Mouse (Mus musculus) neural tube, embryonic 12.5 days (tissue): Measurements from ENCODE around the gene Enho. TPM values are rescaled to one million over a fixed set of nuclear protein-coding genes. Genes with fewer than 3 reads are reported as not detected.

ENCODE experiments used
- ATAC-seq: fragments of 200-750 bp; cut with Nextera tagmentation; 2 replicates; pipeline ENCODE4 v1.8.0; 2017; ENCODE audit warnings: low read depth, mild to moderate bottlenecking, moderate TSS enrichment, moderate library complexity; ENCODE audit not compliant: low FRiP score
- H3K27ac ChIP-seq: fragments of 300-500 bp; sonication (generic); 2 replicates; pipeline ENCODE4 v1.5.1; 2016
- H3K27me3 ChIP-seq: fragments of 300-500 bp; sonication (generic); replicated peaks from 2 replicates; pipeline ENCODE4 v1.6.1; 2016; ENCODE audit warnings: mild to moderate bottlenecking
- H3K36me3 ChIP-seq: fragments of 300-500 bp; sonication (generic); 2 replicates; pipeline ENCODE4 v1.6.1; 2016; ENCODE audit warnings: mild to moderate bottlenecking
- H3K4me1 ChIP-seq: fragments of 300-500 bp; sonication (generic); 2 replicates; pipeline ENCODE4 v1.6.1; 2016
- H3K4me2 ChIP-seq: fragments of 300-500 bp; sonication (generic); replicated peaks from 2 replicates; pipeline ENCODE4 v1.6.1; 2016; ENCODE audit warnings: mild to moderate bottlenecking
- H3K4me3 ChIP-seq: fragments of 300-500 bp; sonication (generic); 2 replicates; pipeline ENCODE4 v1.5.1; 2016
- H3K9ac ChIP-seq: fragments of 300-500 bp; sonication (generic); 2 replicates; pipeline ENCODE4 v1.6.1; 2016; ENCODE audit warnings: mild to moderate bottlenecking
- H3K9me3 ChIP-seq: fragments of 300-500 bp; sonication (generic); 2 replicates; pipeline ENCODE4 v1.6.1; 2016; ENCODE audit warnings: mild to moderate bottlenecking
- WGBS: fragments of 180-500 bp; shearing (Covaris S2); methylation state at CpG from one replicate; pipeline ENCODE4 v1.1.7; 2016; 5-methylcytosine and 5-hydroxymethylcytosine counted together
- polyA plus RNA-seq: library from polyadenylated mRNA; unstranded; fragments of >200 nt; fragmentation: Nextera tagmentation; extraction: Ambion mirVana; gene quantifications from 2 replicates; pipeline ENCODE4 v1.2.1, GENCODE M21; 2016

The Enho gene
- polyA plus RNA-seq, 1 experiment from 2014 or later: 74.1 TPM

GRCm38 (mm10) chr4:41639214-41639841, 796 bp downstream of the Enho start:
- Histone ChIP-seq H3K4me2 (peak overlapping the region; percentile 77), H3K27me3 (no peaks in the 10 kb centered on the region), H3K9me3 (no peaks in the 10 kb centered on the region), H3K4me3 (peak overlapping the region; percentile 74), H3K4me1 (peaks cover 46% of the 10 kb centered on the region), H3K36me3 (peaks cover 10% of the 10 kb centered on the region), H3K9ac (peak overlapping the region; percentile 96), H3K27ac (peak overlapping the region; percentile 91)
- WGBS: 12% methylated on average over 10 of the region's 10 CpGs
- 0 out of 2 replicates have a peak, but pooled peaks have one; percentile 5 for ATAC-seq

DNA sequence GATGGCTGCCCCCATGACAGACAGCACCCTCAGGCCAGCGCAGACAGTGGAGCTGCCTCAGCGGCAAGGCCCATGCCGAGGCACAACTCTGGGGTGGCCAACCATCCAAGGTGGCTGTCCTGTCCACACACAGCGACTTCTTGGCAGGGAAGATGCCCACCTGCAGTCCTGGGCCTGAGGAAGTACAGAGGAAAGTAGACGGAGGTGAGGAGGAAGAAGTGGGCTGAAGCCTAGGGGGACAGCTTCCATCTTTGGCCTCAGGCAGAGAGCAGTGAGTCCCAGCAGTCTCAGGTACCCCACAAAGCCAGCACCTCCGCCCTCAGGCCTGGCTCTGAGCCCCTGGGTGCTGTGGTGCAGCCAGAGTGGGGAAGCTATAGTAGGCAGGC, 1.3 kb downstream of the Enho start:
- Histone ChIP-seq H3K4me3 (peak overlapping the region; percentile 74), H3K27me3 (no peaks in the 10 kb centered on the region), H3K4me2 (peak overlapping the region; percentile 77), H3K4me1 (peaks cover 46% of the 10 kb centered on the region), H3K36me3 (peaks cover 10% of the 10 kb centered on the region), H3K27ac (no peak overlapping the region), H3K9ac (peak overlapping the region; percentile 96), H3K9me3 (no peaks in the 10 kb centered on the region)
- 79% methylated on average over 6 of the region's 6 CpGs for WGBS
- no peak for ATAC-seq

GRCm38 (mm10) chr4:41638186-41638731, 1.9 kb downstream of the Enho start:
- peak overlapping the region; percentile 77 for H3K4me2 ChIP-seq
- WGBS: 87% methylated on average over 10 of the region's 10 CpGs
- H3K9ac ChIP-seq: peak overlapping the region; percentile 96
- H3K4me1 ChIP-seq: peaks cover 46% of the 10 kb centered on the region
- H3K9me3 ChIP-seq: no peaks in the 10 kb centered on the region
- H3K36me3 ChIP-seq: peaks cover 10% of the 10 kb centered on the region
- no peak overlapping the region; the same call in 1 of the 2 replicates for H3K4me3 ChIP-seq
- ATAC-seq: no peak
- H3K27ac ChIP-seq: no peak overlapping the region
- H3K27me3 ChIP-seq: no peaks in the 10 kb centered on the region

- H3K36me3 ChIP-seq: peaks cover 10% of the 10 kb centered on the region
- no peak for ATAC-seq
- H3K27me3 ChIP-seq: no peaks in the 10 kb centered on the region
- WGBS: 75% methylated on average over 10 of the region's 10 CpGs
- H3K4me2 ChIP-seq: peak overlapping the region; percentile 77; the same call in 1 of the 2 replicates
- peak overlapping the region; percentile 3; the same call in 1 of the 2 replicates for H3K9ac ChIP-seq
- no peak overlapping the region for H3K4me3 ChIP-seq
- peaks cover 53% of the 10 kb centered on the region for H3K4me1 ChIP-seq
- no peak overlapping the region for H3K27ac ChIP-seq
- no peaks in the 10 kb centered on the region for H3K9me3 ChIP-seq
Measured at GRCm38 (mm10) chr4:41636882-41637635, 3.1 kb downstream of the Enho start.

- peaks cover 10% of the 10 kb centered on the region for H3K36me3 ChIP-seq
- H3K9ac ChIP-seq: no peak overlapping the region; the same call in 1 of the 2 replicates
- peak overlapping the region; percentile 33 for H3K4me2 ChIP-seq
- no peak overlapping the region for H3K4me3 ChIP-seq
- H3K9me3 ChIP-seq: no peaks in the 10 kb centered on the region
- H3K27ac ChIP-seq: 0 out of 2 replicates have a peak overlapping the region, but pooled peaks have one; percentile 42
- no peak for ATAC-seq
- peaks cover 60% of the 10 kb centered on the region for H3K4me1 ChIP-seq
- H3K27me3 ChIP-seq: no peaks in the 10 kb centered on the region
- WGBS: 35% methylated on average over 7 of the region's 7 CpGs
Measured at GRCm38 (mm10) chr4:41636366-41636765, 3.8 kb downstream of the Enho start.

DNA sequence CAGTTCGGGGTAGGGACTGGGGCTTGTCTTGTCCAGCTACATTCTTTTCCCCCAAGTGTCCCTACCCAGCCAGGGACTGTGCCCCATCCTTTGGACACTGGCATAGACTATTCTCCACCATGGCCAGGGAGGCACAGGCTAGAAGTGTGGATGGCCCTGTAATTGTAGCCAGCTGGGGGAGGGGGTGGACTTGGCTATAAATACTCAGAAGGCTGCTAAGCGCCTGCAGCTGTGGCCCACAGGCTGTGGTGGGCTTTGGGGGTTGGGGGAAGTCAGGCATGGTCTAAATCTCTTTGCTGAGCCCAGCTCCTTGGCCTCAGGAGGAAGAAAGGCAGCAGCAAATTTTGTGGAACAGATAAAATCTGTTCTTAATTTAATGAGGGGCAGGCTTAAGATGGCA, 4.2 kb downstream of the Enho start:
- H3K4me3 ChIP-seq: no peak overlapping the region
- no peaks in the 10 kb centered on the region for H3K9me3 ChIP-seq
- 46% methylated on average over 2 of the region's 2 CpGs for WGBS
- H3K36me3 ChIP-seq: peaks cover 10% of the 10 kb centered on the region
- peak overlapping the region; percentile 33 for H3K4me2 ChIP-seq
- 0 out of 2 replicates have a peak overlapping the region, but pooled peaks have one; percentile 13 for H3K9ac ChIP-seq
- peak overlapping the region; percentile 42; the same call in 1 of the 2 replicates for H3K27ac ChIP-seq
- H3K27me3 ChIP-seq: no peaks in the 10 kb centered on the region
- ATAC-seq: no peak
- peaks cover 65% of the 10 kb centered on the region for H3K4me1 ChIP-seq

- 73% methylated on average over 8 of the region's 8 CpGs for WGBS
- ATAC-seq: no peak
- Histone ChIP-seq H3K9me3 (no peaks in the 10 kb centered on the region), H3K4me3 (no peak overlapping the region), H3K4me2 (no peak overlapping the region), H3K36me3 (peaks cover 10% of the 10 kb centered on the region), H3K27ac (no peak overlapping the region), H3K9ac (no peak overlapping the region), H3K27me3 (no peaks in the 10 kb centered on the region), H3K4me1 (peaks cover 67% of the 10 kb centered on the region)
Measured at GRCm38 (mm10) chr4:41635224-41635623, 4.9 kb downstream of the Enho start.

GRCm38 (mm10) chr4:41634631-41635030, 5.5 kb downstream of the Enho start:
- no peaks in the 10 kb centered on the region for H3K27me3 ChIP-seq
- H3K4me3 ChIP-seq: no peak overlapping the region
- WGBS: 94% methylated on average over 8 of the region's 8 CpGs
- H3K9me3 ChIP-seq: no peaks in the 10 kb centered on the region
- ATAC-seq: no peak
- no peak overlapping the region for H3K27ac ChIP-seq
- H3K4me1 ChIP-seq: peaks cover 73% of the 10 kb centered on the region
- H3K9ac ChIP-seq: no peak overlapping the region
- peaks cover 10% of the 10 kb centered on the region for H3K36me3 ChIP-seq
- H3K4me2 ChIP-seq: no peak overlapping the region

GRCm38 (mm10) chr4:41633001-41633400, 7.1 kb downstream of the Enho start:
- Histone ChIP-seq H3K36me3 (peaks cover 9% of the 10 kb centered on the region), H3K4me2 (no peak overlapping the region), H3K27me3 (no peaks in the 10 kb centered on the region), H3K27ac (no peak overlapping the region), H3K4me1 (peaks cover 76% of the 10 kb centered on the region), H3K9ac (no peak overlapping the region), H3K4me3 (no peak overlapping the region), H3K9me3 (no peaks in the 10 kb centered on the region)
- WGBS: 85% methylated on average over 9 of the region's 9 CpGs
- no peak for ATAC-seq

GRCm38 (mm10) chr4:41631390-41631789, 8.7 kb downstream of the Enho start:
- 2% methylated on average over 11 of the region's 11 CpGs for WGBS
- H3K27me3 ChIP-seq: no peaks in the 10 kb centered on the region

GRCm38 (mm10) chr4:41630196-41630595, 9.9 kb downstream of the Enho start:
- WGBS: 35% methylated on average over 6 of the region's 6 CpGs
- Histone ChIP-seq H3K9ac (no peak overlapping the region), H3K9me3 (no peaks in the 10 kb centered on the region), H3K4me1 (peaks cover 59% of the 10 kb centered on the region), H3K4me2 (no peak overlapping the region), H3K27ac (no peak overlapping the region), H3K4me3 (no peak overlapping the region), H3K36me3 (no peaks in the 10 kb centered on the region), H3K27me3 (0 out of 2 replicates have a peak, but pooled peaks cover 2% of the 10 kb centered on the region)
- ATAC-seq: no peak

More at GRCm38 (mm10) chr4:41631390-41631789, 8.7 kb downstream of the Enho start:
- Histone ChIP-seq H3K9ac (peak overlapping the region; percentile 42; the same call in 1 of the 2 replicates), H3K27ac (no peak overlapping the region), H3K4me1 (peaks cover 71% of the 10 kb centered on the region), H3K4me2 (peak overlapping the region; percentile 45), H3K36me3 (no peaks in the 10 kb centered on the region), H3K4me3 (no peak overlapping the region), H3K9me3 (no peaks in the 10 kb centered on the region)
- peak; percentile 26; the same call in 1 of the 2 replicates for ATAC-seq
